Mouse (Mus musculus) lung, adult 2 months (tissue): Measurements from ENCODE around the gene Helb.
A peak's percentile ranks its signal among the peaks of the same experiment; 100 is the strongest.

ENCODE experiments used
- CTCF ChIP-seq: fragments of 200-500 bp; IDR thresholded peaks from 2 replicates; pipeline ENCODE4 v1.5.1; 2011; ENCODE audit warnings: mild to moderate bottlenecking, low read length, control low read depth; ENCODE audit not compliant: insufficient read depth
- POLR2A ChIP-seq: fragments of 200-500 bp; IDR thresholded peaks from 2 replicates; pipeline ENCODE4 v1.6.1; 2011; ENCODE audit warnings: low read depth, mild to moderate bottlenecking, control low read depth, low read length, borderline replicate concordance; ENCODE audit errors: extremely low read depth

- peak; percentile 70 for TF ChIP-seq CTCF
- TF ChIP-seq POLR2A: no peak
These were observed 48.4 kb downstream of the Helb start for GRCm38 (mm10) chr10:120064424-120064823.
